Mouse (Mus musculus) embryo, embryonic 10 days (tissue): ENCODE measurements around the gene Gm1527.
"Not testable (repeated sequence)": the region's sequence is repeated elsewhere in the genome, so short reads cannot be mapped to it uniquely, and the experiment has no call there.

ENCODE experiments used
- DNase-seq: peaks from one replicate; pipeline ENCODE4 v3.0.0-alpha.2; 2015; ENCODE audit warnings: low spot score

Gene Gm1527

DNA sequence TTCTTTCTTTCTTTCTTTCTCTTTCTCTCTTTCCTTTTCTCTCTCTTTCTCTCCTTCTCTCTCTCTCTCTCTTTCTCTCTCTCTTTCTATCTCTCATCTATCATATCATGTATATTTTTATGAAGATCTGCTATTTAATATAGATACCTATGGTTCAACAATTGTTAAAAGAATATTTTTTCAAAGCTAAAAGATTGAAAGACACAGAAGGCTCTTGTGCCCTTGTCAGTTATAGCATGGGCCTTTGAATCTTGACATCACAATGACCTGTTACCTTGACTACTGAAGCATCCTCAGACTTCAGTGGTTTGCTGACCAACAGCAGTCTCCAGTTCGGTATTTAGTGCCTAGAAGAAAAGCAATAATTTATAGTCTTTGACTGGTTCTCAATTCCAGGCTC, at the start of gene Gm1527:
Gm1527 (plus strand) TSS at position 301 of the 400 bp plus-strand sequence.
- no peak for DNase-seq

DNA sequence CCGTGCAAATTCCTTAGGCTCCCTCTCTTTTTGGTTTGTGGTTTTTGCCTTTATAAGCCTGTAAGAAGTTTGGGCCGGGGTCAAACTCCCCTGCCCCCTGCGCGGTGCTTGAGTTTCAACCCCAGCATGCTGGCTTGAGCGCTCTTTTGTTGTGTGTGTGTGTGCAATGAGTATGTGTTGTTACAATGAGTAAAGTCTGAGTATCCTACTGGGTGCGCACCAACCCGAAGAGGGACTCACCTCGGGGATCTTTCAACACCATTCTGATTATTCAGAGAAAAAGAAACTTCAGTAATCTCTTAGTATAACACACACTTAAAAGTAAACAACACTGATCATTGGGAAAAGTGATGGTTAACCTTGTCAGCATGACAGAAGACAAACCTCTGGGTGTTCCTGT, 49.2 kb upstream of the Gm1527 start:
- DNase-seq: no peak

DNA sequence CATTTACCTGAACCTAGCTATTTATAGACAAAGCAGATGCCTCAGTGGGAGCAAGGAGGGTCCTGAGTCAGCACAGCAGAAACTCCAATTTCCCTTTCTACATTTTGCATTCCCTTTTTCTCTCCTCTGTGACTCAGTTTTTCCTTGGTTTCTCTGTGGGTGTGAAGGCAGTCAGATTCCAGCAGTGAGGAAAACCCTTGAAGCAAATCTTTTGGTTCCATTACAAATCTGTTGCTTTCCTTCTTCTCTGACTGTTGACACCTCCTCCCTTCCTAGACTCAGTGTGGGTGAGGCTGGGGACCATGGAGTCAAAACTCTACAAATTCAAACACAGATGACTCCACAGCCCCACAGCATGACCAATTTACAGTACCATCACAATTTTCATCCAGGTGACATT, 45.3 kb upstream of the Gm1527 start:
- no peak for DNase-seq

DNA sequence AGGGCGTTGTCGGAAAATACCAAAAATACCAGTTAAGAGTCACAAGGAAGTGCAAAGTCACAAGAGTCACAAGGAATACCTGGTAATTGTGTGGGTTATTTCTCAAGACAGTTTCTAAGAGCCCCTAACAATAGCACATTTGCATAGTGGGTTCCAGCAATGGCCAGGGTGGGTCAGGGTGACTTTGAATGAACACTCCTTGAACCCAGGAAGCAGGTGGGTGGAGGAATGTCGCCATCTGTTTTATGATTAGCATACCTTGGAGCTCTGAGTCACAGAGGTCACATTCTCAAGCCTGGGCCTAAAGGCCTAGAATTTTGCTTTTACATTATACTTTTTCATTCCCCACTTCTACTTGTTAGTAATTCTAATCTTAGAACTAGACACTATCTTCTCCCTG, 40.2 kb upstream of the Gm1527 start:
- not testable (repeated sequence) for DNase-seq

DNA sequence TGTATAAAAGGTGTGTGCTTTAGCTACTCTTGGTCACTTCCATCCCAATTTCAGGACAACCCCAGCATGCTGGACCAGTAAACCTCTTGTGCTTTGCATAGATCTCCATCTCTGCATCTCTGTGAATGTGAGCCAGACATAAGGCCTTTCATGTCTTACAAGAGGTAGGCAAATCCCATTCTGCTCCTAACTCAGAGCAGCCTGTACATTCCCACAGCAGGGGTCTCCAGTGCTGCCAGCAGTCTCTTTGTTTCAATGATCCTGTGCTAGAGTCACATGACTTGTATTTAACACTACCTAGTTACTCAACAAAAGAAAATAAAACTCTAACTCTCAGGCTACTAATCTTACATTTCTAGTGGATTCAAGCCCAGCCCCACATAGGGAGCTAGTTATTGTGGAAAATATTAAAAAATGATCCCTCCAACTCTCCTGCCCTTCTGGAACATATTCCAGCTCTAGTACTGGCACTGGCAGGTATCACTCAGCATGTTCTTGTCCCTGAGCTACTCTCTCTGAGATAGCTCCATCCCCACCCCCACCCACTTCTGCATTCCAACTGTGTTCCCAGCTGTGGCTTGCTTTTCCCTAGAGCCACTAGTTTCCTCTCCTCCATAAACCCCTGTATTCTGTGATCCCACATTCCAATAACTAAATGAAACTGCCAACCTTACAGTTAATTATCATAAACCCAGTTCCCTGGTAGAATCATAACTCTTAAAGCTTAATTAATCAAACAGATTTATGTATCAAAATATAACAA, 32.6 kb upstream of the Gm1527 start:
- not testable (repeated sequence) for DNase-seq

DNA sequence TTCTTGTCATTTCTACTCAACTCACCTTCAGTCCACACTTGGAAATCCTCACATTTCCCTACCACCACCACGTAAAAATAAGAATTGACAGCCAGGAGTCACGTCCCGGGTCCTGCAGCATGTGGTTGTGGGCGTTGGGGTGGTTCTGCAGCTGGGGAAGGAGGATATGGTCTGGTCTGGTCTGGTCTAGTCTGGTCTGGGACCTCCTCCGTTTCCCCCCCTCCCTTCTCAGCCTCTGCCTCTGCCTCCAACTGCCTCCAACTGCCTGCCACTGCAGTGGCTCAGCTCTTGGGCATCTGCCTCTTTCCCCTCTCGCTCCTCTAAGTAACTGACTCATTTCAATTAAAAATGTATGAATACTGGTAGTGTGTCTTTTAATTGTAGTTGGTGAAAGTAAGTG, 4.5 kb downstream of the Gm1527 start:
- not testable (repeated sequence) for DNase-seq

DNA sequence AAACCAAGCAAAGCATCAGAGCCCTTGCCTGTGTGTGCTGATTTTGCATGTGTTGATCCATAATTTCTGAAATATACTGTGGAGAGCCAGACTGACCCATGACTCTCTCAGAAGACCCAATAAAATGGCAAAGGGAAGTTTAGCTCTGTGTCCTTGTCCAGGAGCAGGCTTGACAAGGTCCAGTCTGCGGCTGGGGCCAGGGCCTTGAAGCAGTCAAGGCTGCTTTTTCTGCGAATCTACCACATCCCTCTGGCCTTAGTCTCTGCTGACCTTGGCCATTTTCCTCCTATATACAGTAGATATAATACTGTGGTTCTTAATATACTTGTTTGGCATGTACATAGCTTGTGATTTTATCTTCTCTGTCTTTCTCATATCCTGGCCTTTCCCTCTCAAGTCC, 73.5 kb downstream of the Gm1527 start:
- DNase-seq: no peak

DNA sequence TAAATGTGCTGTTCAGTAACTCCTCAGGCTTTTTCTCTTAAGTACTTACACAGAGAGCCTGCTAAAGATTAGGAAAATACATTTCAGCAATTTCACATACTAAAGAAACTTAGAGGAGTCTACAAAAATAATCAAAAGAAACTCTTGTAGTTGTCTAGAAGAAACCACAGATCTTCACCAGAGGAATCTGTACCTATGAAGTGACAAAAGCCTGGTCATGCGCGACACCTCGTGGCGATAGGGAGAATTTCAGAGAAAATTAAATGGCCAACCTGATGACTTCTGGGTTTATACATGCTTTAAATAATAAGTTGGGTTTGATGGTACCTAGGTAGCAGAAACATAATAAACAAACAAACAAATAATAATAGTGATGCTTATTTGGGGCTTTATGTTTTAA, 76.4 kb downstream of the Gm1527 start:
- DNase-seq: peak; percentile 79
